Mouse (Mus musculus) central nervous system, embryonic 11.5 days (tissue): ENCODE measurements around the gene Eef1a1. TPM values are rescaled to one million over a fixed set of nuclear protein-coding genes. Genes with fewer than 3 reads are reported as not detected.

Source experiments
- polyA plus RNA-seq: library from polyadenylated mRNA; depleted of rRNA; stranded (reverse); fragments of >200 nt; gene quantifications from 2 replicates; pipeline ENCODE4 v1.2.3, GENCODE M21; 2012; rRNA removed

Gene Eef1a1
- 10,218 and 10,405 TPM in 2 replicates for polyA plus RNA-seq

DNA sequence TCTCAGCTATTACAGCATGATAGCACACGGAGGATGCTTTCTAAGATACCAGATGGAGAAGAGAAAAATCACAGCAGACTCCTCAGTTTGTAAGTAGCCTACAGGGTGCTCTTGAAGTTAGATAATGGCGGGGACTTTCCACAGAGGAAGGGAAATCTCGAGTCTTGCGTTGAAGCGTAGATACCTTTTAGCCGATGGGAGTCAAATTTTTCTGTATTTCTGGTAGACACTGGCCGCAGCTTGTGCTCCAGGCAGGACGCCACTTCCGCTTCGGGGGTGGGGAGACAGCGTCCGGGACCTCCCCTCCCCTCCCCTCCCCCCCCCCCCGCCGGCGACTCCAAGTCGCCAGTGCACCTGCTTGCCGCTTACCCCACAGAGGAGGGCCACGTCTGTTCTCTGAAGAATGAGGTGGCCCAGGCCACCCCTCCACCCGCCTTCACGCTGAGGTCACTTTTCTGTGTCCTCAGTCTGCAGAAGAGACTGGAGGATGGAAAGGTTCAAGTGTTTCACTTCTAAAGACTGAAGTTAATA is at the start of gene Eef1a1:
Gene Eef1a1, minus strand, starts transcription at position 262 of the 531 bp plus-strand sequence.

DNA sequence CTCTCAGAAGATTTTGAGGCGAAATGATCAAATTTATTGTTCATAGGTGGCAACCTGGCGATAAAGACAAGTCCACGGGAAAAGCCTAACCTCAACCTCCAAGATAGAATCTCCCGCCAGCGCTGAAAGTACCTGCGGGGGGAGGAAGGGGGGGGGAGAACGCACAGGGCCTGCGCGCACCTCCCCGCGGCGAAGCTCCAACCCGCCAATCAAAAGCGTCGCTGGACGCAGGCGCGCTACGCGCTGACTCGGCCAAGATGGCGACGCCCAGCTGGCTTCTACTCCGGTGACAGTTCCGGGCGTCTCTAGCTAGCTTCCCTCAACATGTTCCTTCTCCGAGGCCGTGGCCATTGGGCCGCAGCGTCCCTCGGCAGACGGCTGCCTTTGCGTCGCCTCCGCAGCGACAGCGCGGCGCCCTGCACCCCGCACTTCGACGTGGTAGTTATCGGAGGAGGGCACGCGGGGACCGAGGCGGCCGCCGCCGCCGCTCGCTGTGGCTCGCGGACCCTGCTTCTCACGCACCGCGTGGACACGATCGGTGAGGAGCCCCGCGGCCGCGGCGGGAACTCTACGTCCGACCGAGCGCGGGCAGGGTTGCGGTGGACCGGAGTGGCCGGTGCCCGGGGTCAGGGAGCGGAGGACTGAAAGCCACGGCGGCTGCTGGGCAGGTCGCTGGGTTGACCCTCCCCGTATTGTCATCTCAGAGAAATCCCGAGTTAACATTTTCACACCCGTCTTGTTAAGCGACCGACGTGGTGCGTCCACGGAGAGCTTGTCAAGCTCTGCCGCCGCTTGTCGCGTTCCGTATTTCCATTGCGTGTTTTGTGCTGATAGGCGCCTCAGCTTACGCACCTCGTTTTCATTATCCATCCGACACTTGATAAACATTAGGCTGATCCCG is 40.7 kb downstream of the Eef1a1 start, which contains the start of the genes Mto1 and Gm17324:
Gene Mto1, plus strand, starts transcription at position 236 of the 901 bp plus-strand sequence.
Gene Gm17324, minus strand, starts transcription at position 814 of the 901 bp plus-strand sequence.

DNA sequence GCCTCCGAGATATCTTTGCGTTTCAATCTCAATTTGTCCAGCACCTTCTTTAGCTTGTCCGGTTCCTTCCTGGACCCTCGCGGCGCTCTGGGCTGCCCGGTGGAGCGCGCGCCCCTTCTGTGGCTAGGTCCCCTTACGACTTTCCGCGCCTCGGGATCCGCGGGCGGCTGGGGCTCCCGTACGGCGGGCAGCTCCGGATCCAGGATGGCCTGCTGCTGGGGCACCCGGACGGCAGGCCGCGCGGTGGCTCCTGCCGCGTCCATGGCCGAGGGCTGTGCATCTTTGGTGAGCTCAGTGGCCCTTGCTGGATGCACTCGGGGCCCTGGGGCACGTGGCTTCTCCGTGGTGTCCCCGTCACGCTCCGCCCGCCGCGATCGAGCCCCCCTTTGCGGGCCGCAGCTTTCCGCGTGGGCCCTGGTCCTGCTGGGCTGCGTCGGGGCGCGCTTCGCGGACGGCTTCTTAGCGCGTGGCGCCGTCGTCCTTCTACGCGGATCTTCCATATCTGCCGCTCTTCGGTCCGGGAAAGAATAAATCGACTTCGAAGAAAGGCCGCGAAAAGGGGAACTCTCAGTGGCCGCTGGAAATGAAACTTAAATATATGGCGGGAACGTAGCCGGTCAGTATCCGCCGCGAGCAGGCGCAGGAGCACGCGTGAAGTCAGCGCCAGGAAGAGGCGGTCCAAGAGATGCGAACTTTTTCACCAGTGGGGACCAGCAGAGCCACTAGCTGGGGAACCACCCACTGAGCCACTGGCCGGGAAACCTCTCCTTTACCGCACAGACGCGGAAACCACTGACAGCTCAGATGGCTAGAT is 46.2 kb downstream of the Eef1a1 start, which contains the start of gene Cgas:
Gene Cgas, minus strand, starts transcription at position 659 of the 814 bp plus-strand sequence.

Other genes with a start within 250 kb of the Eef1a1 start
- gene Gm3776, start 232.0 kb downstream of the Eef1a1 start, polyA plus RNA-seq: not detected in 2 replicates
- not detected in 2 replicates for gene Gm10639, start 199.2 kb downstream of the Eef1a1 start, polyA plus RNA-seq
- not detected in 2 replicates for gene Omt2a, start 174.4 kb downstream of the Eef1a1 start, polyA plus RNA-seq
- not detected in 2 replicates for gene Omt2b, start 161.6 kb downstream of the Eef1a1 start, polyA plus RNA-seq
- gene Gsta2, start 133.4 kb downstream of the Eef1a1 start, polyA plus RNA-seq: not detected in 2 replicates
- 0.48 and 2.1 TPM in 2 replicates for gene Dppa5a, start 121.0 kb downstream of the Eef1a1 start, polyA plus RNA-seq
- 1.8 and 2.7 TPM in 2 replicates for gene Ooep, start 110.4 kb downstream of the Eef1a1 start, polyA plus RNA-seq
- 0.37 and 0.42 TPM in 2 replicates for gene Ddx43, start 93.4 kb downstream of the Eef1a1 start, polyA plus RNA-seq
- 0.56 and 0.96 TPM in 2 replicates for gene Cgas, start 45.9 kb downstream of the Eef1a1 start, polyA plus RNA-seq
- 15.9 and 21.2 TPM in 2 replicates for gene Mto1, start 40.9 kb downstream of the Eef1a1 start, polyA plus RNA-seq
- gene Gm17324, start 40.4 kb downstream of the Eef1a1 start, polyA plus RNA-seq: 0.06 and 0.08 TPM in 2 replicates
- gene Slc17a5, start 98.9 kb upstream of the Eef1a1 start, polyA plus RNA-seq: 4.5 and 7.1 TPM in 2 replicates
- gene Cd109, start 126.4 kb upstream of the Eef1a1 start, polyA plus RNA-seq: 2.1 and 3.1 TPM in 2 replicates